Mouse (Mus musculus) bone marrow macrophage, adult 2 months (primary cell): Measurements from ENCODE around the gene Muc2.

Source experiments
- CTCF ChIP-seq: IDR thresholded peaks from 2 replicates; pipeline ENCODE4 v1.5.1; 2012; ENCODE audit warnings: low read depth, mild to moderate bottlenecking, low read length, moderate library complexity
- POLR2A ChIP-seq: IDR thresholded peaks from 2 replicates; pipeline ENCODE4 v1.6.1; 2012; ENCODE audit warnings: mild to moderate bottlenecking, low read depth, low read length, borderline replicate concordance

GRCm38 (mm10) chr7:141662223-141662622, 27.9 kb upstream of the Muc2 start:
- TF ChIP-seq CTCF = no peak
- TF ChIP-seq POLR2A = no peak
